Mouse (Mus musculus): Measurements from ENCODE around the gene Ubash3a. TPM values are rescaled to one million over a fixed set of nuclear protein-coding genes. Genes with fewer than 3 reads are reported as not detected.

Ubash3a gene
- polyA plus RNA-seq, 1 experiment: not detected

DNA sequence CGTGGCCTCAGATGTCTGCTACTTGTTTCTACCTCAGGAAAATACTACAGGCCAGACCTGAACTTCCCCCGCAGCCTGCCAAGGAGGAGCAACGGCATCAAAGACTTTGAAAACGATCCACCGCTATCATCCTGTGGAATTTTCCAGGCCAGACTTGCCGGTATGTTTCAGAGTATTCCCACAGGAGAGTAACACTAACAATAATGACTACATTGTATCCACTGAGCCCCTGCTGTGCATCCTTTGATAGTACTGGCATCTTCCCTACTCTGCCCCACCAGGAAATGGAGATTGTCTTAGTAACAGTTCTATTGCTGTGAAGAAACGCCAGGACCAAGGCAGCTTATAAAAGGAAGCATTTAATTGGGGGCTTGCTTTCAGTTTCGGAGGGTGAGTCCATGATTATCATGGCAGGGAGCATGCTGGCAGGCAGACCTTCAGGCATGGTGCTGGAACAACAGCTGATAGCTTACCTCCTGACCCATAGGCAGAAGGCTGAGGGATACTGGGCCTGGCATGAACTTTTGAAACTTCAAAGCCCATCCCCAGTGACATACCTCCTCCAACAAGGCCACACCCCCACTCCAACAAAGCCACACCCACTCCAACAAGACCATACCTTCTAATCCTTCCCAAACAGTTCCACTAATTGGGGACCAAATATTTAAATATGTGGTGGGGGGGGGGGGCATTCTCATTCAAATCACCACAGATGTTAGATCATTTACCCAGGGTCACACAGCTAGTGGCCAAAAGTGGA lies 24.8 kb downstream of the Ubash3a start:
- TF ChIP-seq POLR2A (IDR thresholded peaks at IDR 0.05; ENCODE audit: low read depth, low read length) (no peak), CTCF (IDR thresholded peaks at IDR 0.05; ENCODE audit: borderline replicate concordance, insufficient read depth, low read length) (no peak)
- no peak overlapping the region for H3K4me3 ChIP-seq (ENCODE audit: insufficient read depth, low read length)
- no peaks in the 10 kb centered on the region for H3K4me1 ChIP-seq (ENCODE audit: control insufficient read depth, insufficient read depth, low read length)
- no peak overlapping the region for H3K27ac ChIP-seq (ENCODE audit: insufficient read depth, low read length)

DNA sequence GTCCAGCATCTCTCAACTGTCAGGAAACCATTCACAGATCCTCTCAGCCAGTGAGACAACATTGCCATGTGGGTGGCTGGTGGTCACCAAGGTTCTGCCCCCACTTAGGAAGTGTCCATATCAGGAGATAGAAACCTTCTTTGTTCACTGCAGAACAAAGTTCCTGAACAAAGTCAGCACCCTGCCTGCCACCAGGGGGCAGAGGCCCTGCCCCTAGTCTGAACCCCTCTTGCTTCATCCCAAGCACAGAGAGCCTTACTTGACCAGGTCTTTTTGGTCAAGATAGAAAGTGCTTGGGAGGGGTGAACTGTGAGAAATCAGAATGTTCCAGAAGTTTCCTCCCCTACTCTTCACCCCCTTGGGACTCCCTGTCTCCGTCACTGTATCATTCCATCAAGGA lies 28.2 kb downstream of the Ubash3a start:
- Histone ChIP-seq H3K27ac (ENCODE audit: insufficient read depth, low read length) (no peak overlapping the region), H3K4me3 (ENCODE audit: insufficient read depth, low read length) (no peak overlapping the region), H3K4me1 (ENCODE audit: control insufficient read depth, insufficient read depth, low read length) (no peaks in the 10 kb centered on the region)
- TF ChIP-seq POLR2A (IDR thresholded peaks at IDR 0.05; ENCODE audit: low read depth, low read length) (no peak), CTCF (IDR thresholded peaks at IDR 0.05; ENCODE audit: borderline replicate concordance, insufficient read depth, low read length) (no peak)

GRCm38 (mm10) chr17:31238234-31239020 lies 30.8 kb downstream of the Ubash3a start:
- TF ChIP-seq POLR2A (IDR thresholded peaks at IDR 0.05; ENCODE audit: low read depth, low read length) (no peak), CTCF (IDR thresholded peaks at IDR 0.05; ENCODE audit: borderline replicate concordance, insufficient read depth, low read length) (no peak)
- Histone ChIP-seq H3K4me3 (ENCODE audit: insufficient read depth, low read length) (no peak overlapping the region), H3K27ac (ENCODE audit: insufficient read depth, low read length) (no peak overlapping the region), H3K4me1 (ENCODE audit: control insufficient read depth, insufficient read depth, low read length) (no peaks in the 10 kb centered on the region)

GRCm38 (mm10) chr17:31241156-31241555 lies 33.5 kb downstream of the Ubash3a start:
- Histone ChIP-seq H3K4me3 (ENCODE audit: insufficient read depth, low read length) (no peak overlapping the region), H3K4me1 (ENCODE audit: control insufficient read depth, insufficient read depth, low read length) (no peaks in the 10 kb centered on the region)
- TF ChIP-seq CTCF (IDR thresholded peaks at IDR 0.05; ENCODE audit: borderline replicate concordance, insufficient read depth, low read length) (no peak), POLR2A (IDR thresholded peaks at IDR 0.05; ENCODE audit: low read depth, low read length) (no peak)

DNA sequence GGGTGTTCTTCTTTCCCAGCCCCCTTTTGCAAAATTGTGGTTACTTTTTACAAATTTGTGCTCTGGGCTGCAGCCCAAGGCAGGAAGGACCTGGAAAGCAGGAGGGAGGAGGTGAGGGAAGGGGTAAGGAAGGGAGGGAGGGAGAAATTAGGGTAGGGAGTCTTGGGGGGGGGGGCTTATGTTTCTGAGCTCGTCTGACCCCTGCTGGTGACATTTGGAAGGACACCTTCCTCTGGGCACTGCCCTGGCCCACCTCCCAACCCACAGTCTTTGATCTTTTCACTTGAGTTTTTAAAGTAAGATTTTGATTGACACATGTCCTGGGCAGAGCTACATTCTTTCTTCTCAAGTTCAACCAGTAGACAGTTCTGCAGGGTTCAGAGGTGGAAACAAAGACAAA lies 35.1 kb downstream of the Ubash3a start:
- H3K27ac ChIP-seq (ENCODE audit: insufficient read depth, low read length): no peak overlapping the region
- H3K4me3 ChIP-seq (ENCODE audit: insufficient read depth, low read length): no peak overlapping the region
- no peak for TF ChIP-seq POLR2A (IDR thresholded peaks at IDR 0.05; ENCODE audit: low read depth, low read length)
- TF ChIP-seq CTCF (IDR thresholded peaks at IDR 0.05; ENCODE audit: borderline replicate concordance, insufficient read depth, low read length): no peak
- H3K4me1 ChIP-seq (ENCODE audit: control insufficient read depth, insufficient read depth, low read length): no peaks in the 10 kb centered on the region

More at GRCm38 (mm10) chr17:31241156-31241555, 33.5 kb downstream of the Ubash3a start:
- H3K27ac ChIP-seq (ENCODE audit: insufficient read depth, low read length): no peak overlapping the region

DNA sequence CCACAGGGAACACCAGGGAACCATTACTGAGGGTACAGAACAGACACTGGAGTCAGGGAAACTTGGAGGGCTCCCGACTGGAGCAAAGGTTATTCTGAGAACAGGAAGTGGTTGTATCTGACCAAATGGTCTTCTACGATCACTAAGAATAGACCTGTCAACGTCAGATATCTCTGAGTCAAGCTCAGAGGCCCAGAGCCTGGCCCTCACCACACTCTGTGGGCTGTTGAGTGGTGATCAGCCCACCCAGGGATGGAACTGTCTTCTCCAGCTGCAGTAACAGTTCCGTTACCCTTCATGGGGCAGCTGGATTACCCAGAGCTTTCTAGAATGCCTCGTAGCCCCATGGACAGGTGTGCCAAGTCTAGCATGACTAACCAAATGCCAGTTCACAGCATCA lies 37.6 kb downstream of the Ubash3a start:
- TF ChIP-seq POLR2A (IDR thresholded peaks at IDR 0.05; ENCODE audit: low read depth, low read length) (no peak), CTCF (IDR thresholded peaks at IDR 0.05; ENCODE audit: borderline replicate concordance, insufficient read depth, low read length) (no peak)
- no peak overlapping the region for H3K4me3 ChIP-seq (ENCODE audit: insufficient read depth, low read length)
- H3K4me1 ChIP-seq (ENCODE audit: control insufficient read depth, insufficient read depth, low read length): no peaks in the 10 kb centered on the region
- no peak overlapping the region for H3K27ac ChIP-seq (ENCODE audit: insufficient read depth, low read length)

DNA sequence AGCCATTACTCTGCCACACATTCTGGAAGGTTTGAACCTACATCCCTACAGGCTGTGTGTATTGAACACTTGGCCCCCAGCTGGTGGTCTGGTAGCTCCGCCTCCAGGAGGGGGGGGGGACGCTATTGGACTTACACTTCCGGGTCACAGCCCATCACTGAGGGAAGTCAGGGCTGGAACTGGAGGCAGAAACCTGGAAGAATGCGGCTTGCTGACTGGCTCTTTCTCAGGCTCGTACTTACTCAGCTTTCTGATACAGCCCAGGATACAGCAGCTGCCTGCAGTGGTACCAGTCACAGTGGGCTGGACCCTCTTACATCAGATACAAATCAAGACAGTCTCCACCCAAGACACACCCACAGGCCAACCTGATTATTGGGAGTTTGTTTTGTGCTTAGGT lies 39.5 kb downstream of the Ubash3a start:
- no peaks in the 10 kb centered on the region for H3K4me1 ChIP-seq (ENCODE audit: control insufficient read depth, insufficient read depth, low read length)
- H3K4me3 ChIP-seq (ENCODE audit: insufficient read depth, low read length): no peak overlapping the region
- no peak overlapping the region for H3K27ac ChIP-seq (ENCODE audit: insufficient read depth, low read length)
- no peak for TF ChIP-seq CTCF (IDR thresholded peaks at IDR 0.05; ENCODE audit: borderline replicate concordance, insufficient read depth, low read length)
- no peak for TF ChIP-seq POLR2A (IDR thresholded peaks at IDR 0.05; ENCODE audit: low read depth, low read length)

DNA sequence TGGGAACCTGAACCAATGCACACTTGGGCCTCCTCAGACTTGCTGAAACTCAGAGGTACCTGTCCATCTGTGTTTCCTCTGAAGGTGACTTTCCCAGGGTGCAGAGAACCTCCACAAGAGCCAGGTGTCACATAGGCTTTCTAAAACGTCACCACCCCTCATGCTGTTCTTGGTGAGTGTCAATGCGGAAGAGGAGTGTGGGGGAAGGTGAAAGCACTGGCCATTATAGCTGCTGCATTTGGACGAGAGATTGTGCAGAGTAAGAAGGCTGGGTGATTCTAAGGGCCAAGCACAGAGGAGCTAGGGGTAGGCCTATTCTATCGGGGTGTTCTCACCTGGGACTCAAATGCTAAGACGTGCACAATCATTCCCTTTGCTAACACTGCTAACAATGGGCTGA lies 46.3 kb downstream of the Ubash3a start:
- H3K27ac ChIP-seq (ENCODE audit: insufficient read depth, low read length): no peak overlapping the region
- TF ChIP-seq POLR2A (IDR thresholded peaks at IDR 0.05; ENCODE audit: low read depth, low read length): no peak
- no peak for TF ChIP-seq CTCF (IDR thresholded peaks at IDR 0.05; ENCODE audit: borderline replicate concordance, insufficient read depth, low read length)
- no peaks in the 10 kb centered on the region for H3K4me1 ChIP-seq (ENCODE audit: control insufficient read depth, insufficient read depth, low read length)
- no peak overlapping the region for H3K4me3 ChIP-seq (ENCODE audit: insufficient read depth, low read length)

GRCm38 (mm10) chr17:31254463-31254931 lies 46.8 kb downstream of the Ubash3a start:
- Histone ChIP-seq H3K4me1 (ENCODE audit: control insufficient read depth, insufficient read depth, low read length) (no peaks in the 10 kb centered on the region), H3K27ac (ENCODE audit: insufficient read depth, low read length) (no peak overlapping the region), H3K4me3 (ENCODE audit: insufficient read depth, low read length) (no peak overlapping the region)
- TF ChIP-seq CTCF (IDR thresholded peaks at IDR 0.05; ENCODE audit: borderline replicate concordance, insufficient read depth, low read length): peak; percentile 59
- TF ChIP-seq POLR2A (IDR thresholded peaks at IDR 0.05; ENCODE audit: low read depth, low read length): no peak

GRCm38 (mm10) chr17:31257149-31257548 lies 49.5 kb downstream of the Ubash3a start:
- H3K4me1 ChIP-seq (ENCODE audit: control insufficient read depth, insufficient read depth, low read length): no peaks in the 10 kb centered on the region
- H3K4me3 ChIP-seq (ENCODE audit: insufficient read depth, low read length): no peak overlapping the region
- TF ChIP-seq POLR2A (IDR thresholded peaks at IDR 0.05; ENCODE audit: low read depth, low read length): no peak
- no peak for TF ChIP-seq CTCF (IDR thresholded peaks at IDR 0.05; ENCODE audit: borderline replicate concordance, insufficient read depth, low read length)
- H3K27ac ChIP-seq (ENCODE audit: insufficient read depth, low read length): no peak overlapping the region

Data from embryonic fibroblast, embryonic 13.5 days (primary cell).